Mouse (Mus musculus): ENCODE measurements around the gene Ric8b. TPM values are rescaled to one million over a fixed set of nuclear protein-coding genes. Genes with fewer than 3 reads are reported as not detected.

The Ric8b gene
- total RNA-seq, 2 experiments from 2014 or later, result 13.3 to 15.3 TPM

DNA sequence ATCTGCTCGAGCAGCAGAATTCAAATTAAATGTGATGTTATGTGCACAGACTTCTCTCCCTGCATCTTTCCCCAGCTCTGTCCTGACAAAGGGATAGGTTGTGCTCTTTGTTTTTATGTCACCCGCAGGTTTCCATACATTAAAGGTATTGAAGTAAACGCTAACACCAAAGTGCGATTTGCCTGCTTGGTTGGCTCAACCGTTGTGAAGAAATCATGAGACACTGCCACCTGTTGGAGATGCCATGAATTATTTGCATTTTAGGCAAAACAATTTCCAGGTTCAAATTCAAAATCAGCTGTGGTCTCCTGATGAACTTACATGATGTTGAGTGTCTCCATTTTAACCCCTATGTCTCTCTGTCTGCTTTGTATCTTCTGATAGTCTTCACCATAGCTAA is 129.2 kb downstream of the Ric8b start:
- peak; percentile 71 for ATAC-seq (replicated peaks; ENCODE audit: poor library complexity)

DNA sequence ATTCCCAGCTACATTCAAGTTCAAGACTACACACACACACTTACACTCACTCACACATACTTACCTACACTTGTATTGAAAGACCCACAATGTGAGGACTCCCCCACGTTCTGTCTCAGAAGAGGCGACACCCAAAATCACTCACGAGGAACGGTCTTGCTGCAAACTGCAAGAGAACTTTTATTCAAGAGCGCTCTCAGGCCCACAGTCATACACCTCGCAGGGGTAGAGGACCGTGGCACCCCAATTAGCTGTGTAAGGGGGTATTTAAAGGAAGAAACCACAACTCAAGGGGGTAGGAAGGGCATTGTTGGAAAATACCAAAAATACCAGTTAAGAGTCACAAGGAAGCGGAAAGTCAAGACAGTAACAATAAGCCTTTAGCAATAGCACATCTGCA is 130.6 kb downstream of the Ric8b start:
- no peak for ATAC-seq (replicated peaks; ENCODE audit: poor library complexity)

DNA sequence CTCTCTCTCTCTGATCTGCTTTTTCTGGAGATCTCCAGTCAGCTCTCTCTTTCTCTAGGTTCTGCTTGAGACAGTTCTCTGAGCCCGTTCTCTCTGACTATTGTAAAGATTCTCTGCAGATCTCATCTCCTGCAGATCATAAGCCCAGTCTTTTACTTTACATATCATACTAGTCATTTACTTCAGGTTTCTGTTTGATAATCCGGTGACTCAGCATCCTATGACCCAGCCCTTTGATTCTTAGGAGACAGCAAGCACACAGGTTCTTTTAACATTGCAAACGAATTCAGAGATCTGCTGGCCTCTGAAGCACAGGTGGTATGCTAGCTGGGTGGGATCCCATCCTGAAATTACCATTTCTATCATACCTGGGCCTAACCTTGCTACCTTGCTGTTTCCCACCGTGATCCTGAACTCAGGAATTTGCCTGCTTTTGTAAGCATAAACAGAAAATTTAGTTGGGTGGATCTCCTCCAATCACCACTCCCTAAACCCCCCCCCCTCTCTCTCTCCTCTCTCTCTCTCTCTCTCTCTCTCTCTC is 133.3 kb downstream of the Ric8b start:
- no peak for ATAC-seq (replicated peaks; ENCODE audit: poor library complexity)

DNA sequence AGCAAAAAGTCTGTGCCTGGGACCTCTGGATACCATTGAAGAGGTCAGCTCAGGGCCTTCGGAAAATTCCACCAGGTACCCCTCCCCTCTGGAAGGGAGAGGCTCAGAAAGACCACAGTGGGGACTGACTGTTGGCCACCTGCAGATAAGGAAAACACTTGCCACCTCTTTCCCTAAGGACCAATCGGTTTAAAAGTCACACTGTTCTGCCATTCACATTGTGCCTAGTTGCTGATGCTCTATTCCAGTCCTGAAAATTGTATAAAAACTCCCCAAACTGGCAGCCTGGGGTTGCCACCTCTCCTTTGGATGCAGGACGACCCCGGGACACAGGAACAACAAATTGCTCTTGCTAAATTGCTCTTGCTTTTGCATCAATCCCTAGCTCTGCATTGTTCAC is 135.0 kb downstream of the Ric8b start:
- no peak for ATAC-seq (replicated peaks; ENCODE audit: poor library complexity)

DNA sequence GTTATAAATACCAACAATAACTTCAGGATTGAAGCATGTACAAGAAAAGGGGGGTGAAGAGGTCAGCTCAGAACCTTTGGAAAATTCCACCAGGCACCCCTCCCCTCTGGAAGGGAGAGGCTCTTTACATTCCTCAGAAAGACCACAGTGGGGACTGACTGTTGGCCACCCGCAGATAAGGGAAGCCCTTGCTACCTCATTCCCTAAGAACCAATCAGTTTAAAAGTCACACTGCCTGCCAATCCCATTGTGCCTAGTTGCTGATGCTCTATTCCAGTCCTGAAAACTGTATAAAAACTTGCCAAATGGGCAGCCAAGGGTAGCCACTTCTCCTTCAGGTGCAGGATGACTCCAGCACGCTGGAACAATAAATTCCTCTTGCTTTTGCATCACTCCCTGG is 137.5 kb downstream of the Ric8b start:
- ATAC-seq (replicated peaks; ENCODE audit: poor library complexity), result no peak

Other genes starting within 250 kb of the Ric8b start
- gene Rfx4, start 161.6 kb upstream of the Ric8b start, total RNA-seq (2015), result not detected in 2 replicates
- not detected in 2 replicates for gene Rfx4, start 161.6 kb upstream of the Ric8b start, total RNA-seq (2017)
- 0.10 and 0.29 TPM in 2 replicates for gene Fhl4, start 184.9 kb downstream of the Ric8b start, total RNA-seq (2015)
- gene Fhl4, start 184.9 kb downstream of the Ric8b start, total RNA-seq (2017), result 1.4 TPM in 1 of 2 replicates, not detected in the other
- gene Tmem263, start 185.0 kb downstream of the Ric8b start, total RNA-seq (2015), result 23.9 and 25.8 TPM in 2 replicates
- 21.0 and 22.3 TPM in 2 replicates for gene Tmem263, start 185.0 kb downstream of the Ric8b start, total RNA-seq (2017)
- 2.8 and 3.5 TPM in 2 replicates for gene Mterf2, start 210.4 kb downstream of the Ric8b start, total RNA-seq (2015)
- 4.7 and 6.5 TPM in 2 replicates for gene Mterf2, start 210.4 kb downstream of the Ric8b start, total RNA-seq (2017)

Data from megakaryocyte progenitor cell, adult 5-6 weeks (primary cell).